In genomic region chr2:119742461-119743175, GRCm38 (mm10) we compare ENCODE assay signal across 8 mouse cellular contexts. TPM values are rescaled to one million over a fixed set of nuclear protein-coding genes. Genes with fewer than 3 reads are reported as not detected.
DNase-seq lines count a peak whose midpoint lies in the region; ATAC-seq lines count a peak whose summit lies in the region.

No protein-coding gene starts in this region.

- peaks cover 83% of the 10 kb centered on the region for H3K27me3 ChIP-seq in hindbrain, embryonic 10.5 days (ENCODE audit: insufficient read depth, poor library complexity, severe bottlenecking)
- H3K27me3 ChIP-seq in limb, embryonic 13.5 days: peaks cover 62% of the 10 kb centered on the region
- peaks cover 35% of the 10 kb centered on the region for H3K27me3 ChIP-seq in midbrain, embryonic 16.5 days (ENCODE audit: control insufficient read depth, insufficient read depth, low read depth, low read length)

- peak overlapping the region; percentile 100 for H3K4me2 ChIP-seq in limb, embryonic 13.5 days (replicated peaks)
- H3K4me2 ChIP-seq in midbrain, embryonic 16.5 days (ENCODE audit: low read length): peak overlapping the region; percentile 90

- peak overlapping the region; percentile 66 for H3K4me3 ChIP-seq in hindbrain, embryonic 10.5 days
- peak overlapping the region; percentile 69 for H3K4me3 ChIP-seq in limb, embryonic 13.5 days
- H3K4me3 ChIP-seq in midbrain, embryonic 16.5 days (ENCODE audit: low read depth, low read length): peak overlapping the region; percentile 51

- DNase-seq in cerebellum, postnatal 25 days: peak; percentile 25 to 31
- no peak for DNase-seq in cerebellum, postnatal 36 days
- DNase-seq in embryo, embryonic 9.5 days (ENCODE audit: extremely low spot score): peak; percentile 59
- no peak for DNase-seq in hindbrain, embryonic 10.5 days (ENCODE audit: low spot score)
- DNase-seq in testis, postnatal 10 days (ENCODE audit: low spot score): peak; percentile 78

- no peaks in the 10 kb centered on the region for H3K9me3 ChIP-seq in hindbrain, embryonic 10.5 days
- H3K9me3 ChIP-seq in limb, embryonic 13.5 days: no peaks in the 10 kb centered on the region
- no peaks in the 10 kb centered on the region for H3K9me3 ChIP-seq in midbrain, embryonic 16.5 days (replicated peaks; ENCODE audit: control insufficient read depth, low read length, poor library complexity, severe bottlenecking)

- peaks cover 50% of the 10 kb centered on the region for H3K4me1 ChIP-seq in hindbrain, embryonic 10.5 days (replicated peaks)
- peaks cover 34% of the 10 kb centered on the region for H3K4me1 ChIP-seq in limb, embryonic 13.5 days
- peaks cover 22% of the 10 kb centered on the region for H3K4me1 ChIP-seq in midbrain, embryonic 16.5 days (ENCODE audit: control insufficient read depth, insufficient read depth, low read length)

- ATAC-seq in CD4-positive, CD25-positive, alpha-beta regulatory T cell, adult 4 months: peak; percentile 49
- peak; percentile 25 for ATAC-seq in limb, embryonic 13.5 days (ENCODE audit: low FRiP score, low read depth)
- peak; percentile 54 for ATAC-seq in midbrain, embryonic 16.5 days

- H3K27ac ChIP-seq in hindbrain, embryonic 10.5 days: peak overlapping the region; percentile 91
- H3K27ac ChIP-seq in limb, embryonic 13.5 days: no peak overlapping the region
- H3K27ac ChIP-seq in midbrain, embryonic 16.5 days (ENCODE audit: low read length): no peak overlapping the region

- peak overlapping the region; percentile 63 for H3K9ac ChIP-seq in limb, embryonic 13.5 days
- peak overlapping the region; percentile 55 for H3K9ac ChIP-seq in midbrain, embryonic 16.5 days (ENCODE audit: low read depth, low read length)

- H3K36me3 ChIP-seq in hindbrain, embryonic 10.5 days: no peaks in the 10 kb centered on the region
- H3K36me3 ChIP-seq in limb, embryonic 13.5 days: no peaks in the 10 kb centered on the region
- H3K36me3 ChIP-seq in midbrain, embryonic 16.5 days (ENCODE audit: control insufficient read depth, insufficient read depth, low read length): no peaks in the 10 kb centered on the region

- WGBS in hindbrain, embryonic 10.5 days: 1% methylated on average over 70 of the region's 70 CpGs
- under 1% methylated on average over 54 of the region's 70 CpGs for WGBS in limb, embryonic 13.5 days
- under 1% methylated on average over 65 of the region's 70 CpGs for WGBS in midbrain, embryonic 16.5 days

RNA-seq across cellular contexts. Expression of gene Itpka, which starts 0.5 kb away (rescaled TPM):
- polyA plus RNA-seq in CD4-positive, CD25-positive, alpha-beta regulatory T cell, adult 4 months (2017; shearing (Covaris generic)): under 1 TPM in 1 of 2 experiments, not detected in 1; 0.30 TPM
- polyA plus RNA-seq in hindbrain, embryonic 10.5 days (2016; fragmentation: Nextera tagmentation; extraction: Ambion mirVana): 1.0 and 1.2 TPM in 2 replicates
- polyA plus RNA-seq in limb, embryonic 13.5 days (2015; fragmentation: Nextera tagmentation; extraction: Ambion mirVana): 0.33 and 0.59 TPM in 2 replicates
- polyA plus RNA-seq in midbrain, embryonic 16.5 days (2015; fragmentation: Nextera tagmentation; extraction: Ambion mirVana): 0.19 TPM in 2 replicates

RNA-seq across cellular contexts. Expression of gene Ltk, which starts 17.6 kb away (rescaled TPM):
- not detected for polyA plus RNA-seq in CD4-positive, CD25-positive, alpha-beta regulatory T cell, adult 4 months (2017; shearing (Covaris generic))
- polyA plus RNA-seq in hindbrain, embryonic 10.5 days (2016; fragmentation: Nextera tagmentation; extraction: Ambion mirVana): not detected in 2 replicates
- polyA plus RNA-seq in limb, embryonic 13.5 days (2015; fragmentation: Nextera tagmentation; extraction: Ambion mirVana): not detected in 2 replicates
- polyA plus RNA-seq in midbrain, embryonic 16.5 days (2015; fragmentation: Nextera tagmentation; extraction: Ambion mirVana): 2.0 and 2.7 TPM in 2 replicates

RNA-seq across cellular contexts. Expression of gene Rpap1, which starts 44.7 kb away (rescaled TPM):
- polyA plus RNA-seq in CD4-positive, CD25-positive, alpha-beta regulatory T cell, adult 4 months (2017; shearing (Covaris generic)): 10 to 100 TPM; 15.7 to 34.0 TPM
- 40.2 and 41.6 TPM in 2 replicates for polyA plus RNA-seq in hindbrain, embryonic 10.5 days (2016; fragmentation: Nextera tagmentation; extraction: Ambion mirVana)
- polyA plus RNA-seq in limb, embryonic 13.5 days (2015; fragmentation: Nextera tagmentation; extraction: Ambion mirVana): 28.5 and 30.2 TPM in 2 replicates
- polyA plus RNA-seq in midbrain, embryonic 16.5 days (2015; fragmentation: Nextera tagmentation; extraction: Ambion mirVana): 16.9 and 17.5 TPM in 2 replicates

RNA-seq across cellular contexts. Expression of gene Tyro3, which starts 54.9 kb away (rescaled TPM):
- polyA plus RNA-seq in CD4-positive, CD25-positive, alpha-beta regulatory T cell, adult 4 months (2017; shearing (Covaris generic)): 1 to 10 TPM; 1.1 to 1.3 TPM
- polyA plus RNA-seq in hindbrain, embryonic 10.5 days (2016; fragmentation: Nextera tagmentation; extraction: Ambion mirVana): 21.5 and 23.5 TPM in 2 replicates
- polyA plus RNA-seq in limb, embryonic 13.5 days (2015; fragmentation: Nextera tagmentation; extraction: Ambion mirVana): 29.6 and 32.3 TPM in 2 replicates
- 20.0 and 24.4 TPM in 2 replicates for polyA plus RNA-seq in midbrain, embryonic 16.5 days (2015; fragmentation: Nextera tagmentation; extraction: Ambion mirVana)

Comparison
In these comparisons a context has a peak if more than half of its experiments do, and no peak if none do; other contexts are left out.
1. DNase-seq: peak in cerebellum, postnatal 25 days (2 of 2), embryo, embryonic 9.5 days (single experiment) and testis, postnatal 10 days (single experiment); none in cerebellum, postnatal 36 days (0 of 2) and hindbrain, embryonic 10.5 days (single experiment).
2. Peak in every context shown above with its lines, with median percentiles within 50 percentile points of each other: ATAC-seq and H3K4me3 ChIP-seq.